Mouse (Mus musculus) hindbrain, embryonic 15.5 days (tissue): ENCODE results near the gene Chchd3. TPM values are rescaled to one million over a fixed set of nuclear protein-coding genes. Genes with fewer than 3 reads are reported as not detected.

ENCODE experiments used
- polyA plus RNA-seq: library from polyadenylated mRNA; unstranded; fragments of >200 nt; fragmentation: Nextera tagmentation; extraction: Ambion mirVana; gene quantifications from 2 replicates; pipeline ENCODE4 v1.2.1, GENCODE M21; 2015

Chchd3 gene
- polyA plus RNA-seq, 1 experiment from 2014 or later: 112 TPM

Other genes with a start within 250 kb of the Chchd3 start
- gene Exoc4, start 188.8 kb upstream of the Chchd3 start, polyA plus RNA-seq: 47.0 and 49.6 TPM in 2 replicates